13 mouse cellular contexts compared by ENCODE assay signal in the genomic region with DNA sequence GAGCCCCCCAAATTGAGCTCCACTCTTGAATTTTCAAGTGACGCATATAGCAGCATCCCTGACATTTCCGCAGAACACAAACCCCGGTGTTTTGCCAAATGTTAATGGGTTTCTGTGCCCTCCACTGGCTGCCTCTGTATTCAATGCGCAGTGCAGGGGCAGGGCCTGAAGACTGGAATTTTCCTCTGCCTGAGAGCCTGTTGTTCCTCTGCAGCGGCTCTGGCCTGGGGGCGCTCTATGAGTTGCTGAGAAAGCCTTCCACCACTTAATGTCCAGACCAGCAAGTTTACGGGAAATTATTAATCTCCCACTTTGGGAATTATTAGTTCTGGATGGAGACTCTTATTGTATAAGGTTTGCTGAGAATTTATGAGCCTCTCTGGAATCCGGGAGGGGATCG. TPM values are rescaled to one million over a fixed set of nuclear protein-coding genes. Genes with fewer than 3 reads are reported as not detected.
DNase-seq lines count a peak whose midpoint lies in the region; ATAC-seq and TF ChIP-seq lines count a peak whose summit lies in the region.
"Had no signal": no experiment of that assay in that cellular context is flagged by ENCODE, and none has a peak within 500 bp of the region (broad histone marks: within the 10 kb centered on the region; RNA-seq: fewer than 3 reads in every experiment).

No protein-coding gene starts in this region.

- no peaks in the 10 kb centered on the region for H3K36me3 ChIP-seq in kidney, embryonic 15.5 days
- no peaks in the 10 kb centered on the region for H3K36me3 ChIP-seq in embryonic facial prominence, embryonic 12.5 days
- H3K36me3 ChIP-seq in limb, embryonic 13.5 days = no peaks in the 10 kb centered on the region
- no peaks in the 10 kb centered on the region for H3K36me3 ChIP-seq in thymus, adult 2 months (ENCODE audit: control insufficient read depth, insufficient read depth, low read length)
- H3K36me3 ChIP-seq: liver, embryonic 15.5 days had no signal

- no peak overlapping the region for H3K4me3 ChIP-seq in kidney, embryonic 15.5 days (replicated peaks)
- H3K4me3 ChIP-seq in embryonic facial prominence, embryonic 12.5 days = no peak overlapping the region
- H3K4me3 ChIP-seq in limb, embryonic 13.5 days = no peak overlapping the region
- H3K4me3 ChIP-seq in thymus, adult 2 months (ENCODE audit: control insufficient read depth, insufficient read depth, low read length) = no peak overlapping the region
- H3K4me3 ChIP-seq: liver, embryonic 15.5 days had no signal

- no peak for DNase-seq in kidney, adult 18-20 months
- DNase-seq in MN1 (ENCODE audit: low spot score) = peak; percentile 33
- no peak for DNase-seq in cerebellum, postnatal 25 days
- DNase-seq in thymus, adult 2 months = no peak
- DNase-seq: heart, postnatal 14 days; thymus, adult 18-20 months had no signal

- no peaks in the 10 kb centered on the region for H3K9me3 ChIP-seq in kidney, embryonic 15.5 days (replicated peaks)
- H3K9me3 ChIP-seq in embryonic facial prominence, embryonic 12.5 days = no peaks in the 10 kb centered on the region
- H3K9me3 ChIP-seq in limb, embryonic 13.5 days = no peaks in the 10 kb centered on the region
- H3K9me3 ChIP-seq: liver, embryonic 15.5 days had no signal

- no peak overlapping the region for H3K4me2 ChIP-seq in kidney, embryonic 15.5 days
- no peak overlapping the region for H3K4me2 ChIP-seq in embryonic facial prominence, embryonic 12.5 days (replicated peaks)
- no peak overlapping the region for H3K4me2 ChIP-seq in limb, embryonic 13.5 days (replicated peaks)
- H3K4me2 ChIP-seq: liver, embryonic 15.5 days had no signal

- peaks cover 9% of the 10 kb centered on the region; the same call in 1 of the 2 replicates for H3K27me3 ChIP-seq in kidney, embryonic 15.5 days
- H3K27me3 ChIP-seq in embryonic facial prominence, embryonic 12.5 days = no peaks in the 10 kb centered on the region
- peaks cover 2% of the 10 kb centered on the region; the same call in 1 of the 2 replicates for H3K27me3 ChIP-seq in limb, embryonic 13.5 days
- H3K27me3 ChIP-seq in thymus, adult 2 months (ENCODE audit: control insufficient read depth, insufficient read depth, low read length) = no peaks in the 10 kb centered on the region
- H3K27me3 ChIP-seq: liver, embryonic 15.5 days had no signal

- peak overlapping the region; percentile 56; the same call in 1 of the 2 replicates for H3K27ac ChIP-seq in kidney, embryonic 15.5 days
- 0 out of 2 replicates have a peak overlapping the region, but pooled peaks have one; percentile 18 for H3K27ac ChIP-seq in embryonic facial prominence, embryonic 12.5 days
- peak overlapping the region; percentile 39; the same call in 1 of the 2 replicates for H3K27ac ChIP-seq in limb, embryonic 13.5 days
- H3K27ac ChIP-seq in thymus, adult 2 months (ENCODE audit: control insufficient read depth, insufficient read depth, low read length) = no peak overlapping the region
- H3K27ac ChIP-seq: liver, embryonic 15.5 days had no signal

- no peak for TF ChIP-seq CTCF in thymus, adult 2 months (IDR thresholded peaks at IDR 0.05; ENCODE audit: borderline replicate concordance, control insufficient read depth, extremely low read depth, insufficient read depth, low read length, poor library complexity)

- no peak for ATAC-seq in kidney, embryonic 15.5 days (replicated peaks; ENCODE audit: low FRiP score)
- no peak for ATAC-seq in embryonic facial prominence, embryonic 12.5 days (ENCODE audit: insufficient number of reproducible peaks, insufficient read depth, low FRiP score, low TSS enrichment)
- ATAC-seq in limb, embryonic 13.5 days (ENCODE audit: low FRiP score, low read depth) = no peak
- no peak for ATAC-seq in megakaryocyte-erythroid progenitor cell, adult 5-6 weeks (replicated peaks; ENCODE audit: low FRiP score, low TSS enrichment, poor library complexity, severe bottlenecking)

- WGBS in kidney, embryonic 15.5 days = 55% methylated on average over 9 of the region's 9 CpGs
- 58% methylated on average over 9 of the region's 9 CpGs for WGBS in embryonic facial prominence, embryonic 12.5 days
- WGBS in limb, embryonic 13.5 days = 42% methylated on average over 9 of the region's 9 CpGs
- WGBS in thymus, adult 2 months = 94% methylated on average over 9 of the region's 9 CpGs

- peaks cover 24% of the 10 kb centered on the region for H3K4me1 ChIP-seq in kidney, embryonic 15.5 days
- H3K4me1 ChIP-seq in embryonic facial prominence, embryonic 12.5 days = no peaks in the 10 kb centered on the region
- peaks cover 22% of the 10 kb centered on the region for H3K4me1 ChIP-seq in limb, embryonic 13.5 days
- H3K4me1 ChIP-seq in thymus, adult 2 months (replicated peaks; ENCODE audit: control insufficient read depth, insufficient read depth, low read length) = peaks cover 11% of the 10 kb centered on the region
- H3K4me1 ChIP-seq: liver, embryonic 15.5 days had no signal

- H3K9ac ChIP-seq in kidney, embryonic 15.5 days = no peak overlapping the region
- no peak overlapping the region for H3K9ac ChIP-seq in embryonic facial prominence, embryonic 12.5 days
- peak overlapping the region; percentile 2; the same call in 1 of the 2 replicates for H3K9ac ChIP-seq in limb, embryonic 13.5 days
- H3K9ac ChIP-seq: liver, embryonic 15.5 days had no signal

- TF ChIP-seq POLR2A in thymus, adult 2 months (IDR thresholded peaks at IDR 0.05; ENCODE audit: control insufficient read depth, extremely low read depth, insufficient read depth, low read length, poor library complexity) = no peak

RNA-seq across cellular contexts. Expression of a gene that starts 14.0 kb away (rescaled TPM):
- polyA plus RNA-seq in kidney, embryonic 15.5 days (2015; fragmentation: Nextera tagmentation; extraction: Ambion mirVana) = not detected in 2 replicates
- polyA plus RNA-seq in embryonic facial prominence, embryonic 12.5 days (2016; fragmentation: Nextera tagmentation; extraction: Ambion mirVana) = not detected in 2 replicates
- not detected in 2 replicates for polyA plus RNA-seq in limb, embryonic 13.5 days (2015; fragmentation: Nextera tagmentation; extraction: Ambion mirVana)
- total RNA-seq in megakaryocyte-erythroid progenitor cell, adult 5-6 weeks (2014; fragmentation: Nextera tagmentation) = not detected in 2 replicates
- total RNA-seq in megakaryocyte-erythroid progenitor cell, adult 5-6 weeks (2017) = not detected in 2 replicates
- 0.31 TPM in 1 of 2 replicates, not detected in the other for polyA plus RNA-seq in thymus, adult 2 months (2012; rRNA removed)
- total RNA-seq: gastrocnemius, adult 18-20 months; heart, postnatal 14 days; layer of hippocampus, postnatal 14 days had no signal
- polyA plus RNA-seq: liver, embryonic 15.5 days had no signal

RNA-seq across cellular contexts. Expression of a gene that starts 41.8 kb away (rescaled TPM):
- polyA plus RNA-seq in kidney, embryonic 15.5 days (2015; fragmentation: Nextera tagmentation; extraction: Ambion mirVana) = not detected in 2 replicates
- polyA plus RNA-seq in embryonic facial prominence, embryonic 12.5 days (2016; fragmentation: Nextera tagmentation; extraction: Ambion mirVana) = not detected in 2 replicates
- not detected in 2 replicates for polyA plus RNA-seq in limb, embryonic 13.5 days (2015; fragmentation: Nextera tagmentation; extraction: Ambion mirVana)
- not detected in 2 replicates for total RNA-seq in megakaryocyte-erythroid progenitor cell, adult 5-6 weeks (2014; fragmentation: Nextera tagmentation)
- not detected in 2 replicates for total RNA-seq in megakaryocyte-erythroid progenitor cell, adult 5-6 weeks (2017)
- polyA plus RNA-seq in thymus, adult 2 months (2012; rRNA removed) = not detected in 2 replicates
- total RNA-seq: gastrocnemius, adult 18-20 months; heart, postnatal 14 days; layer of hippocampus, postnatal 14 days had no signal
- polyA plus RNA-seq: liver, embryonic 15.5 days had no signal
